Mouse (Mus musculus) CH12.LX (cell line): Measurements from ENCODE around the gene Wbp2.

Source experiments
- BHLHE40 ChIP-seq: IDR thresholded peaks from 2 replicates; pipeline ENCODE4 v1.6.1; 2011; ENCODE audit warnings: mild to moderate bottlenecking, low read depth, low read length, improper control_type of control experiment
- CTCF ChIP-seq, 2 experiments: IDR thresholded peaks in 1 of 2; conservative IDR thresholded peaks in 1 of 2; 2 replicates each; pipeline ENCODE4 v1.5.1; 2011 to 2012; ENCODE audit warnings: low read depth in 2 of 2, low read length in 2 of 2, improper control_type of control experiment in 1 of 2, inconsistent platforms in 1 of 2, mild to moderate bottlenecking in 1 of 2, moderate library complexity in 1 of 2
- E2F4 ChIP-seq: IDR thresholded peaks from 2 replicates; pipeline ENCODE4 v1.6.1; 2011; ENCODE audit warnings: low read depth, low read length, improper control_type of control experiment; ENCODE audit not compliant: insufficient replicate concordance
- ETS1 ChIP-seq: conservative IDR thresholded peaks from 2 replicates; pipeline ENCODE4 v1.6.1; 2012; ENCODE audit warnings: low read depth, mild to moderate bottlenecking, inconsistent platforms, low read length, improper control_type of control experiment, moderate library complexity
- HCFC1 ChIP-seq: IDR thresholded peaks from 2 replicates; pipeline ENCODE4 v1.6.1; 2012; ENCODE audit warnings: low read depth, mild to moderate bottlenecking, inconsistent platforms, low read length, improper control_type of control experiment
- JUND ChIP-seq: conservative IDR thresholded peaks from 2 replicates; pipeline ENCODE4 v1.6.1; 2011; ENCODE audit warnings: low read depth, low read length, improper control_type of control experiment
- MAFK ChIP-seq: IDR thresholded peaks from 2 replicates; pipeline ENCODE4 v1.6.1; 2011; ENCODE audit warnings: low read length, improper control_type of control experiment; ENCODE audit not compliant: insufficient replicate concordance
- POLR2A ChIP-seq: IDR thresholded peaks from 2 replicates; pipeline ENCODE4 v1.6.1; 2011; ENCODE audit warnings: low read depth, mild to moderate bottlenecking, improper control_type of control experiment, low read length
- SIN3A ChIP-seq: IDR thresholded peaks from 2 replicates; pipeline ENCODE4 v1.6.1; 2012; ENCODE audit warnings: low read length, improper control_type of control experiment, inconsistent platforms
- ZMIZ1 ChIP-seq: IDR thresholded peaks from 2 replicates; pipeline ENCODE4 v1.6.1; 2012; ENCODE audit warnings: low read depth, mild to moderate bottlenecking, inconsistent platforms, low read length, improper control_type of control experiment

GRCm38 (mm10) chr11:116096213-116097108 is 9.7 kb upstream of the Wbp2 start:
- no peak for TF ChIP-seq MAFK
- no peak for TF ChIP-seq POLR2A
- peak; percentile 57 to 62; a peak in 3 of 4 replicates for TF ChIP-seq CTCF (conservative IDR thresholded peaks at IDR 0.05 in 1 of 2, IDR thresholded peaks at IDR 0.05 in 1 of 2; ENCODE audit: low read depth in 2 of 2, low read length in 2 of 2)
- no peak for TF ChIP-seq E2F4
- no peak for TF ChIP-seq HCFC1
- TF ChIP-seq SIN3A: no peak
- no peak for TF ChIP-seq BHLHE40
- no peak for TF ChIP-seq ETS1
- no peak for TF ChIP-seq JUND
- no peak for TF ChIP-seq ZMIZ1
